Mouse (Mus musculus): ENCODE data around the gene Pik3r2.

DNA sequence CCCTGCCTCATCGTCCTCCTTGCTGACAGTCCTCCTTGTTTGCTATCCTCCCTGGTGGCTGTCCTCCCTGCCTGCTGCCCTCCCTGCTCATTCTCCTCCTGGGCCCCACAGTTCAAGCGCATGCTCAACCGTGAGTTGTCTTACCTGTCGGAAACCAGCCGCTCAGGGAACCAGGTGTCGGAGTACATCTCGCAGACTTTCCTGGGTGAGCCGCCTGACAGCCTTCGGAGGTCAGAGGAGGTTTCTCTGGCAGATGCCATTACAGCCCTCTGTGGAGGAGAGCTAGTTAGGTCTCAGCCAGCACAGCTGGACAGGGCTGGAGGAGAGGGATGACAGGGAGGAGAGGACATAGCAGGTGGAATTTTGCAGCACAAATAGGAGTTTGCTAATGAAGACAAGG is 29.8 kb downstream of the Pik3r2 start:
- TF ChIP-seq POLR2A (IDR thresholded peaks at IDR 0.05; ENCODE audit: insufficient read depth, low read length) (no peak), CTCF (IDR thresholded peaks at IDR 0.05; ENCODE audit: low read depth, low read length) (no peak), EP300 (IDR thresholded peaks at IDR 0.05; ENCODE audit: insufficient read depth, low read depth, low read length) (no peak)

Measured in ES-Bruce4 (cell line).